Mouse (Mus musculus): ENCODE data around the gene Fam90a1b.
A peak's percentile ranks its signal among the peaks of the same experiment; 100 is the strongest.
"Not testable (repeated sequence)": the region's sequence is repeated elsewhere in the genome, so short reads cannot be mapped to it uniquely, and the experiment has no call there.

Gene Fam90a1b

DNA sequence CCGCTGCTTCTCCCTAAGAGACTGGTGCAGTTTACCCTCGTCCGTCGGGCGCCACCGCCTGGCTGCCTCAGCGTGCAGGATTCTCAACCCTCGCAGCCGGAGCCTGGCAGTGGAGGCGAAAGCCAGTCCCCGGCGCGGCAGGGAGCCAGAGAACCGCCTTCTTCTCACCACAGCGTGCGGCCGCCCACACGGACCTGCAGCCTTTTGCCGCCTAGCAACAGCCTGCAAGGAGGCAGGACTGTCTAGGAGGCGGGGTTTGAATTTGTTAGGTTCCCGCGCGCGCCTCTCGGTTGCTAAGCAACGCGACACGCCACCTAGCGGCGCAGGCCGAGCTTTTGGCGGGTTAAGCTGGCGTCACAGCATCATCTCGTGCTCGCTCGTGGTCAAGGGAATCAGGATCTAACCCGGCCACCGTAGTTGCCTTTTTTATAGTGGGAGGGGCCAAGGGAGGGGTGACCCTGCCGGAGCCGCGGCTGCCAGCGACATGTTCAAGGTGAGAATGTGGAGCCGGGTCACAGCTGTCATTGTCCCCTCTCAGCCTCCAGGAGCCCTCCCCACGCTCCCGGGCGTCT lies at the start of gene Fam90a1b, which contains the start of gene Apoo:
Gene Fam90a1b, minus strand, starts transcription at position 108 of the 572 bp plus-strand sequence.
Gene Apoo, plus strand, starts transcription at position 448 of the 572 bp plus-strand sequence.
- DNase-seq (ENCODE audit: low spot score in 2 of 2): peak; percentile 96

DNA sequence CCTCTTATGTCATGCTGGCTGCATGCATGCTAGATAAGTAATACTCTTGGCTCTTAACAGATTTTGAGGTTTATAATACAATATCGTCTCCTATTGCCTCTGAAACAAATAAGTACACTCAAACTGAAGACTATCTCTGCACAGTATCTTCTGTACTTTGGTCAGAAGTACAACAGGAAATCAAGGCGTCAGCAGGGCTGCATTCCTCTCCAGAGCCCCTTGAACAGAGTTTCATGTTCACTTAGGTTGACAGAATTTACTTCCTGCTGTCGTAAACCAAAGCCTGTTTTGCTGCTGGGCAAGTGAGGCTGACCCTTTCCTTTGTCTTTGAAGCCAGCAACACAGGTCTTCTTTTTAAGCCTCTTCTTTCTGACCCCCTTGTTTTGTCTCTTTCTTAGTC lies 42.4 kb upstream of the Fam90a1b start:
- no peak for DNase-seq (ENCODE audit: low spot score in 2 of 2)

DNA sequence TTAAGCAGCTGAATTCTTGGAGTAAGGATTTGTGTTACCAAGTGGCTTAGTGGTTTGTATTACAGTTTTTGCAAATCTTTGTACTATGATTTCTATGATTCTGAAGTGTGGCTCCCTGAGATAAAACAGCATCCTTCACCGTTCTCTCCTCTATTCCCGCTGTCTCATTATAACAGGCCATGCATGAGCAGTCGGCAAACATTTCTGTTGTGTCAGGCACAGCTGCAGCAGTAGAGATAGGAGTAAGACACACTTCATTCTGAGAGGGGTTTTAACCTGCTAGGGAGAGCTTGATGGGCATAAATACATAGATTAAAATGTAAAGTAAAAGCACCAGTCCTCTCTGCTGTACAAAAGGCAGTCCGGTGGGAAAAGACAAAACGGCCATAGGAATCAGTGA lies 12.2 kb upstream of the Fam90a1b start:
- DNase-seq (ENCODE audit: low spot score in 2 of 2): no peak

DNA sequence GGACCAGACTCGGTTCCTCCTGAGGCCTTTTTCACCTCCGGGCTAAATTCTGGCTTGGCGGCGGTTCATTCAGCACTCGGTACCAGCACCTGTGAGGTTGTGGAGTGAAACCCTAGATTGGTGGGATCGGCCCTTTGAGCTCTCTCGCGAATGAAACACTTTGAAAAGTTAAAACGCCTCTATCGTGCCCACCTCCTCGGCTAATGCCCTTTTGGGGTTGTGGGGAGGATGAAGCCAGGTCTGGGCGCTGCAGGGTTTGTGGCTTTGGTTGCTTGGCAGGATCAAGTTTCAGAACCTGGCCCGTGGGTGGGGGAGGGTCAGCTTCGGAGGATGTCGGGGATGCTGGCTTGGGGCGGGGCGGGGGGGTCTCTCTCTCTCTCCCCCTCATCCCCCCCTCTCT lies 671 bp upstream of the Fam90a1b start:
- DNase-seq (ENCODE audit: low spot score in 2 of 2): no peak

DNA sequence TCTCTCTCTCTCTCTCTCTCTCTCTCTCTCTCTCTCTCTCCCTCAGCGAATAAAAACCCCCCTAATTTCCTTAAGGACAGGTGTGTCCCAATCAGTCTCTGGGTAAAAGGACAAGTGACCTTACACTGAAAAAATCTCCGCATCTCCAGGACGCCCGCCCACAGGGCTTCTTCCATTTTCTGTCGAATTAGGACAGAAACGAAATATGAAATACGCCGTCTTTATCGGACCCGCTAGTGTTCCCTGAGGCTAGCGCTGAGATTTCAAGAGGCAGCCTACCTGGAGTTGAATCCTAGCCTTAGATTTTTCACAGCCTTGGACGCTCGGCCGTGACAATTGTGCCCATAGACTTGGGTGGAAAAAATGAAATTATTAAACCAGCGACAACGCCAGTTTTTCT lies 548 bp downstream of the Fam90a1b start:
- DNase-seq (ENCODE audit: low spot score in 2 of 2): no peak

DNA sequence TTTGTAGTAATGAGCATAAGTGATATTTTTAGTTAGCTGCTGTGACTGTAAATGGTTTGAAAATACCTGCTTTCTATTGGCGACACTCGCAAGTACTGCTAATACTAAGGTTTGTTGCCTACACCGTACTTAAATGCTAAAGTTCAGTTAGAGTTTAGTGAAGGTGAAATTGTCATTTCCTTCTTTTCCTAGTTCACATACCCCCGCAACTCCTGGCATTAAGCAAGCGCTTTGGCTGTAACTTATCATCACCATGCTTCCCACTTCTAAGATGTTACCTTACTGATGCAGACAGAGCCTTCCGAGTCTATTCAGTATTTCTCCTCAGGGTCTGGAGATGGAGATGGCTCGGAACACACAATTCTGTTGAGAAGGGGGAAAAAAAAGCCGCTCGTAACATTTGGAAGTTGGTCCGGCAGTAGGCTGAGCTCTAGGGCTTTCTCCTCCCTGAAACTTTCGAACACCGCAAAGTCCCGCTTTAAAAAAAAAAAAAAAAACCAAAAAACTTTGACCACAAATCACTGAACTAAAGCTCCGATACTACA lies 1.1 kb downstream of the Fam90a1b start:
- no peak for DNase-seq (ENCODE audit: low spot score in 2 of 2)

DNA sequence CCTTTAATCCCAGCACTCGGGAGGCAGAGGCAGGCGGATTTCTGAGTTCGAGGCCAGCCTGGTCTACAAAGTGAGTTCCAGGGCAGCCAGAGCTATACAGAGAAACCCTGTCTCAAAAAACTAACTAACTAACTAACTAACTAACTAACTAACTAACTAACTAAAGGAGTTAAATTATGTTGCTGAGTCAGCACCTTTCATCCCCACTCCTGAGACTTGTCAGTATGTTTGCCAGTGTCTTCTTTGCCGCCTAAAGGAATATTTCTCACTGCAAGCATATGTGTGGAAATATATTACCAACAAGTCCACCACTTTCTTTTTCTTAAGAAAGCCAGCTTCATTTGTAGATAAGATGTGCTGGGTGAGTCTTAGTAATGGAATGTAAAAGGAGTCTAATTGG lies 22.9 kb downstream of the Fam90a1b start:
- DNase-seq (ENCODE audit: low spot score in 2 of 2): not testable (repeated sequence)

DNA sequence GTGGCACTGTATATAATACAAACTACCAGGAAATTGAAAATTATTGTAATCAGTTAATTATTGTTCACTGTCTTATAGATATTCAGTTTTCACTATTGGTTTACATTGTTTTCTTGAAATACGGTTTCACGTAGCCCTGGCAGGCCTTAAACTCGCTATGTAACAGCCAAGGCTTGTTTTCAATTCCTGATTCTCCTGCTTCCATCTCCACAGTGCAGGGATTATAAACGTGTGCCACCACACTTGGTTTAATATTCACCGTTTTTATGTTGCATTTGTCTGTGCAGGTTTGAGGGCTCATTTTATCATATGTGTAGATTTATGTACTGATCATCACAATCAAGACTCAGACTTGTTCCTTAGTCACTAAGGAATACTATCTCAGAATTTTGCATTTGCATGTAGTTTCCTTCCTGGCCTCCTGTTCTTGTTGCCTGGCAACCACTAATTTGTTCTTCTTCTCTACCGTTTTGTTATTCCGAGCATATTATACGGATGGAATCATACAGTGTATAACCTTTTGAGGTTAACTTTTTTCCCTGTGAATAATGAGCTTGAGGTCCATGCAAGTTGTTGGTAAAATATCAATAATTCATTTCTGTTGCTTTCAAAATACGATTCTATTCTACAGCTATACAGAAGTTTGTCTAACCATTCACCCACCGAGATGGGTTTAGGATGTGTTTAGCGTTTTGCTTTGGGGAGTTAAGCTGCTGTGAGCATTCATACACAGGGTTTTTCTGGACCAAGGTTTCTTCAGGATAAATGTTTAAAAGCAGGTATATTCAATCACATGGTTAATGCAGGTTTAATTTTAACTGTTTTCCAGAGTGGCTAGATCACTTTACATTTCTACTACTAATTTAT lies 45.3 kb downstream of the Fam90a1b start:
- no peak for DNase-seq (ENCODE audit: low spot score in 2 of 2)
